Mouse (Mus musculus) CH12.LX (cell line): Measurements from ENCODE around the gene Frmd8. TPM values are rescaled to one million over a fixed set of nuclear protein-coding genes. Genes with fewer than 3 reads are reported as not detected.

ENCODE experiments used
- DNase-seq: peaks from one replicate; pipeline ENCODE4 v3.0.0-alpha.2; 2013; ENCODE audit errors: extremely low read depth
- H3K27ac ChIP-seq: 2 replicates; pipeline ENCODE4 v1.5.1; 2012; ENCODE audit warnings: low read depth, mild to moderate bottlenecking, control low read depth, moderate library complexity; ENCODE audit not compliant: insufficient read depth
- H3K27me3 ChIP-seq: replicated peaks from 2 replicates; pipeline ENCODE3; 2012; ENCODE audit warnings: inconsistent platforms
- H3K36me3 ChIP-seq, 2 experiments: replicated peaks in 1 of 2; 2 replicates each; pipeline versions ENCODE3 to v1.6.1; 2012; ENCODE audit warnings: inconsistent platforms in 1 of 2, low read length in 1 of 2, mild to moderate bottlenecking in 1 of 2, mixed read lengths in 1 of 2, moderate library complexity in 1 of 2; ENCODE audit not compliant: control insufficient read depth in 1 of 2, insufficient read depth in 1 of 2
- H3K4me1 ChIP-seq, 2 experiments: 2 replicates each; pipeline ENCODE4 v1.6.1; 2012; ENCODE audit warnings: inconsistent platforms in 1 of 2, moderate library complexity in 1 of 2; ENCODE audit not compliant: insufficient read depth in 2 of 2, control insufficient read depth in 1 of 2
- H3K4me2 ChIP-seq: 2 replicates; pipeline ENCODE4 v1.6.1; 2012; ENCODE audit warnings: low read depth, mild to moderate bottlenecking, control low read depth; ENCODE audit not compliant: poor library complexity, insufficient read depth, severe bottlenecking
- H3K4me3 ChIP-seq, 3 experiments: fragments of 150-350 bp in 1 of 3; sonication (generic) in 1 of 3; replicated peaks in 1 of 3; 2 replicates each; pipeline versions ENCODE3 to v1.5.1; 2011 to 2012; ENCODE audit warnings: low read depth in 2 of 3, low read length in 2 of 3, mild to moderate bottlenecking in 2 of 3, moderate library complexity in 2 of 3, control low read depth in 1 of 3, improper control_type of control experiment in 1 of 3, inconsistent platforms in 1 of 3, mixed read lengths in 1 of 3; ENCODE audit not compliant: poor library complexity in 1 of 3
- H3K79me2 ChIP-seq: replicated peaks from 2 replicates; pipeline ENCODE4 v1.6.1; 2012; ENCODE audit warnings: mild to moderate bottlenecking, moderate library complexity; ENCODE audit not compliant: control insufficient read depth, poor library complexity, insufficient read depth, severe bottlenecking; ENCODE audit errors: extremely low read depth
- H3K9ac ChIP-seq: 2 replicates; pipeline ENCODE4 v1.6.1; 2012; ENCODE audit warnings: low read depth, mild to moderate bottlenecking, control low read depth, moderate library complexity; ENCODE audit not compliant: insufficient read depth
- H3K9me3 ChIP-seq: replicated peaks from 2 replicates; pipeline ENCODE3; 2012; ENCODE audit warnings: low read length, inconsistent platforms, mixed read lengths
- BHLHE40 ChIP-seq: IDR thresholded peaks from 2 replicates; pipeline ENCODE4 v1.6.1; 2011; ENCODE audit warnings: mild to moderate bottlenecking, low read depth, low read length, improper control_type of control experiment
- CHD1 ChIP-seq: IDR thresholded peaks from 2 replicates; pipeline ENCODE4 v1.6.1; 2012; ENCODE audit warnings: low read depth, low read length, improper control_type of control experiment, inconsistent platforms
- CHD2 ChIP-seq: IDR thresholded peaks from 2 replicates; pipeline ENCODE4 v1.6.1; 2011; ENCODE audit warnings: low read length, improper control_type of control experiment
- E2F4 ChIP-seq: IDR thresholded peaks from 2 replicates; pipeline ENCODE4 v1.6.1; 2011; ENCODE audit warnings: low read depth, low read length, improper control_type of control experiment; ENCODE audit not compliant: insufficient replicate concordance
- ELF1 ChIP-seq: IDR thresholded peaks from 2 replicates; pipeline ENCODE4 v1.6.1; 2014; ENCODE audit warnings: low read depth, mild to moderate bottlenecking, inconsistent platforms, low read length, improper control_type of control experiment
- ETS1 ChIP-seq: conservative IDR thresholded peaks from 2 replicates; pipeline ENCODE4 v1.6.1; 2012; ENCODE audit warnings: low read depth, mild to moderate bottlenecking, inconsistent platforms, low read length, improper control_type of control experiment, moderate library complexity
- HCFC1 ChIP-seq: IDR thresholded peaks from 2 replicates; pipeline ENCODE4 v1.6.1; 2012; ENCODE audit warnings: low read depth, mild to moderate bottlenecking, inconsistent platforms, low read length, improper control_type of control experiment
- JUN ChIP-seq: IDR thresholded peaks from 2 replicates; pipeline ENCODE4 v1.6.1; 2011; ENCODE audit warnings: low read depth, mild to moderate bottlenecking, low read length, improper control_type of control experiment, moderate library complexity; ENCODE audit not compliant: insufficient read depth
- JUND ChIP-seq: conservative IDR thresholded peaks from 2 replicates; pipeline ENCODE4 v1.6.1; 2011; ENCODE audit warnings: low read depth, low read length, improper control_type of control experiment
- KAT2A ChIP-seq: IDR thresholded peaks from 2 replicates; pipeline ENCODE4 v1.6.1; 2012; ENCODE audit warnings: low read length, improper control_type of control experiment, inconsistent platforms; ENCODE audit not compliant: insufficient replicate concordance
- MAFK ChIP-seq: IDR thresholded peaks from 2 replicates; pipeline ENCODE4 v1.6.1; 2011; ENCODE audit warnings: low read length, improper control_type of control experiment; ENCODE audit not compliant: insufficient replicate concordance
- MAX ChIP-seq: IDR thresholded peaks from 2 replicates; pipeline ENCODE4 v1.6.1; 2011; ENCODE audit warnings: low read length, improper control_type of control experiment
- MEF2A ChIP-seq: IDR thresholded peaks from 2 replicates; pipeline ENCODE4 v1.6.1; 2014; ENCODE audit warnings: low read depth, mild to moderate bottlenecking, inconsistent platforms, low read length, improper control_type of control experiment, borderline replicate concordance
- MXI1 ChIP-seq: IDR thresholded peaks from 2 replicates; pipeline ENCODE4 v1.6.1; 2011; ENCODE audit warnings: mild to moderate bottlenecking, low read depth, low read length, improper control_type of control experiment
- NELFE ChIP-seq: IDR thresholded peaks from 2 replicates; pipeline ENCODE4 v1.6.1; 2011; ENCODE audit warnings: low read depth, low read length, improper control_type of control experiment
- NRF1 ChIP-seq: IDR thresholded peaks from 2 replicates; pipeline ENCODE4 v1.6.1; 2014; ENCODE audit warnings: low read depth, mild to moderate bottlenecking, inconsistent platforms, low read length, improper control_type of control experiment, moderate library complexity
- PAX5 ChIP-seq: IDR thresholded peaks from 2 replicates; pipeline ENCODE4 v1.6.1; 2012; ENCODE audit warnings: low read length, inconsistent platforms, mixed read lengths
- POLR2A ChIP-seq: IDR thresholded peaks from 2 replicates; pipeline ENCODE4 v1.6.1; 2011; ENCODE audit warnings: low read depth, mild to moderate bottlenecking, improper control_type of control experiment, low read length
- POLR2AphosphoS2 ChIP-seq: IDR thresholded peaks from 2 replicates; pipeline ENCODE4 v1.6.1; 2011; ENCODE audit warnings: low read depth, low read length, improper control_type of control experiment
- RAD21 ChIP-seq: IDR thresholded peaks from 2 replicates; pipeline ENCODE4 v1.6.1; 2011; ENCODE audit warnings: low read depth, mild to moderate bottlenecking, low read length, improper control_type of control experiment, moderate library complexity
- RCOR1 ChIP-seq: conservative IDR thresholded peaks from 2 replicates; pipeline ENCODE4 v1.6.1; 2012; ENCODE audit warnings: low read depth, mild to moderate bottlenecking, inconsistent platforms, low read length, improper control_type of control experiment
- SIN3A ChIP-seq: IDR thresholded peaks from 2 replicates; pipeline ENCODE4 v1.6.1; 2012; ENCODE audit warnings: low read length, improper control_type of control experiment, inconsistent platforms
- SMC3 ChIP-seq: IDR thresholded peaks from 2 replicates; pipeline ENCODE4 v1.6.1; 2011; ENCODE audit warnings: low read depth, low read length, improper control_type of control experiment
- TBP ChIP-seq: conservative IDR thresholded peaks from 2 replicates; pipeline ENCODE4 v1.6.1; 2011; ENCODE audit warnings: low read depth, low read length, improper control_type of control experiment
- TCF12 ChIP-seq: IDR thresholded peaks from 2 replicates; pipeline ENCODE4 v1.6.1; 2014; ENCODE audit warnings: low read depth, mild to moderate bottlenecking, inconsistent platforms, low read length, improper control_type of control experiment
- UBTF ChIP-seq: IDR thresholded peaks from 2 replicates; pipeline ENCODE4 v1.6.1; 2012; ENCODE audit warnings: low read depth, mild to moderate bottlenecking, inconsistent platforms, low read length, improper control_type of control experiment, moderate library complexity
- USF2 ChIP-seq: conservative IDR thresholded peaks from 2 replicates; pipeline ENCODE4 v1.6.1; 2011; ENCODE audit warnings: low read depth, low read length, improper control_type of control experiment
- ZC3H11A ChIP-seq: IDR thresholded peaks from 2 replicates; pipeline ENCODE4 v1.6.1; 2012; ENCODE audit warnings: low read depth, mild to moderate bottlenecking, inconsistent platforms, low read length, improper control_type of control experiment
- ZKSCAN1 ChIP-seq: IDR thresholded peaks from 2 replicates; pipeline ENCODE4 v1.6.1; 2012; ENCODE audit warnings: low read depth, inconsistent platforms, low read length, improper control_type of control experiment, borderline replicate concordance
- ZMIZ1 ChIP-seq: IDR thresholded peaks from 2 replicates; pipeline ENCODE4 v1.6.1; 2012; ENCODE audit warnings: low read depth, mild to moderate bottlenecking, inconsistent platforms, low read length, improper control_type of control experiment
- dilution Hi-C: fragments of 300-500 bp; cut with MboI; formaldehyde crosslinking; loops from 2 replicates; pipeline ENCODE4 v1.14.3; 2020; ENCODE audit warnings: low sequenced_read_pairs; ENCODE audit not compliant: extremely low pct_unique_long_range_greater_than_20kb, extremely low pct_ligation_motif_present
- in situ Hi-C: fragments of 300-500 bp; cut with MboI; formaldehyde crosslinking; loops from 3 replicates; pipeline ENCODE4 v1.14.3; 2019; ENCODE audit warnings: low sequenced_read_pairs, low pct_ligation_motif_present, low pct_unique_long_range_greater_than_20kb, mixed read lengths
- polyA plus RNA-seq: library from polyadenylated mRNA; unstranded; fragments of >175 nt; gene quantifications from 2 replicates; pipeline ENCODE4 v1.2.1, GENCODE M21; 2012; ENCODE audit warnings: low read depth; ENCODE audit not compliant: insufficient read length
- total RNA-seq, 2 experiments: library from RNA; depleted of rRNA; stranded (reverse); fragments of 300-350 nt in 1 of 2; fragments of >200 nt in 1 of 2; gene quantifications; 2 replicates each; pipeline ENCODE4 v1.2.3; 2012 to 2014

Gene Frmd8
- total and polyA plus RNA-seq, 3 experiments, result 13.5 to 30.7 (median 25.2) TPM

GRCm38 (mm10) chr19:5924713-5925093 is 49.6 kb upstream of the Frmd8 start, which contains the start of gene Cdc42ep2:
Gene Cdc42ep2, minus strand, starts transcription at chr19:5924816.
- peak; percentile 96 for DNase-seq
- H3K36me3 ChIP-seq, result no peaks in the 10 kb centered on the region
- peaks cover 10 to 33% of the 10 kb centered on the region in 2 experiments for H3K4me1 ChIP-seq
- H3K79me2 ChIP-seq, result no peaks in the 10 kb centered on the region
- H3K27me3 ChIP-seq, result peaks cover 7% of the 10 kb centered on the region
- peak within 1 kb of the TSS; percentile 46 to 54 (median 48) for H3K4me3 ChIP-seq
- H3K9ac ChIP-seq, result peak within 1 kb of the TSS; percentile 16
- no peaks in the 10 kb centered on the region for H3K9me3 ChIP-seq
- dilution Hi-C loops, result no loop called here
- in situ Hi-C loops, result loop anchor here (5.0 kb wide), 2 partner anchors 38 to 93 kb away; partner anchors contain the start of genes Capn1 and Pola2
- TF ChIP-seq POLR2A (peak; percentile 19; the same call in 1 of the 2 replicates), MAFK (no peak)
- TF ChIP-seq, all 38 proteins: peak for 1
- Histone ChIP-seq H3K4me2 (peak within 1 kb of the TSS; percentile 72), H3K27ac (no peak within 1 kb of the TSS)

- DNase-seq, result peak; percentile 84
- Histone ChIP-seq H3K79me2 (no peaks in the 10 kb centered on the region), H3K27ac (no peak overlapping the region), H3K36me3 (peaks cover 0 to under 1% of the 10 kb centered on the region in 2 experiments), H3K4me1 (peaks cover 5 to 28% of the 10 kb centered on the region in 2 experiments; a peak in 2 of 4 replicates), H3K9me3 (no peaks in the 10 kb centered on the region), H3K4me3 (peak overlapping the region; percentile 46 to 54 (median 48)), H3K9ac (peak overlapping the region; percentile 16; the same call in 1 of the 2 replicates), H3K4me2 (peak overlapping the region; percentile 72), H3K27me3 (peaks cover 7% of the 10 kb centered on the region)
- in situ Hi-C loops, result loop anchor here (5.0 kb wide), 2 partner anchors 38 to 93 kb away; partner anchors contain the start of genes Capn1 and Pola2
- dilution Hi-C loops, result no loop called here
- TF ChIP-seq MXI1 (peak; percentile 75), KAT2A (no peak), PAX5 (no peak), MEF2A (0 out of 2 replicates have a peak, but pooled peaks have one; percentile 28), BHLHE40 (no peak), NRF1 (no peak), USF2 (no peak), CHD1 (no peak), ELF1 (no peak), ZMIZ1 (no peak), POLR2A (no peak), JUND (no peak), MAX (no peak), HCFC1 (no peak), TCF12 (peak; percentile 44; the same call in 1 of the 2 replicates), SIN3A (peak; percentile 68), E2F4 (no peak), SMC3 (peak; percentile 85), POLR2AphosphoS2 (no peak), JUN (no peak), ETS1 (no peak), CHD2 (0 out of 2 replicates have a peak, but pooled peaks have one; percentile 25), UBTF (no peak), RCOR1 (no peak), NELFE (peak; percentile 51; the same call in 1 of the 2 replicates), MAFK (no peak), TBP (no peak), ZC3H11A (no peak), ZKSCAN1 (no peak), RAD21 (peak; percentile 83)
These were observed 49.1 kb upstream of the Frmd8 start for GRCm38 (mm10) chr19:5923990-5924712.
